ENCODE assay signal across 13 mouse cellular contexts in genomic region chr5:125017332-125017731, GRCm38 (mm10). TPM values are rescaled to one million over a fixed set of nuclear protein-coding genes. Genes with fewer than 3 reads are reported as not detected.
A peak's percentile ranks its signal among the peaks of the same experiment; 100 is the strongest.
DNase-seq lines count a peak whose midpoint lies in the region; ATAC-seq and TF ChIP-seq lines count a peak whose summit lies in the region.
"Had no signal": no experiment of that assay in that cellular context is flagged by ENCODE, and none has a peak within 500 bp of the region (broad histone marks: within the 10 kb centered on the region; RNA-seq: fewer than 3 reads in every experiment).

No protein-coding gene starts in this region.

- no peak for TF ChIP-seq CTCF in hindbrain, postnatal 0 days (IDR thresholded peaks at IDR 0.05; ENCODE audit: low read depth)

- peak; percentile 51 for DNase-seq in hindbrain, postnatal 0 days (ENCODE audit: low spot score)
- peak; percentile 28 for DNase-seq in midbrain, embryonic 14.5 days
- DNase-seq in embryonic facial prominence, embryonic 10.5 days (ENCODE audit: low spot score): peak; percentile 31
- DNase-seq in right cerebral cortex, postnatal 14 days: peak; percentile 61
- no peak for DNase-seq in ovary, postnatal 36 days (ENCODE audit: low spot score)
- DNase-seq in embryo, embryonic 10 days (ENCODE audit: low spot score): no peak
- DNase-seq: heart, adult 2 months; heart, postnatal 36 days; retina, postnatal 1 day had no signal

- no peaks in the 10 kb centered on the region for H3K27me3 ChIP-seq in hindbrain, postnatal 0 days (ENCODE audit: insufficient read depth, low read length)
- no peaks in the 10 kb centered on the region for H3K27me3 ChIP-seq in hindbrain, embryonic 16.5 days (replicated peaks; ENCODE audit: control insufficient read depth, insufficient read depth, low read length)
- H3K27me3 ChIP-seq in midbrain, embryonic 14.5 days (ENCODE audit: control insufficient read depth, insufficient read depth, low read length): no peaks in the 10 kb centered on the region
- H3K27me3 ChIP-seq in midbrain, embryonic 15.5 days (replicated peaks): no peaks in the 10 kb centered on the region
- H3K27me3 ChIP-seq in embryonic facial prominence, embryonic 10.5 days (replicated peaks; ENCODE audit: low read depth, poor library complexity, severe bottlenecking): no peaks in the 10 kb centered on the region
- H3K27me3 ChIP-seq: stomach, embryonic 15.5 days had no signal

- no peak overlapping the region for H3K4me2 ChIP-seq in hindbrain, postnatal 0 days (ENCODE audit: low read depth, low read length)
- H3K4me2 ChIP-seq in hindbrain, embryonic 16.5 days (ENCODE audit: low read length): no peak overlapping the region
- H3K4me2 ChIP-seq in midbrain, embryonic 14.5 days (ENCODE audit: low read length): no peak overlapping the region
- no peak overlapping the region for H3K4me2 ChIP-seq in midbrain, embryonic 15.5 days
- H3K4me2 ChIP-seq: stomach, embryonic 15.5 days had no signal

- ATAC-seq in hindbrain, postnatal 0 days: no peak
- no peak; the same call in 1 of the 2 replicates for ATAC-seq in hindbrain, embryonic 16.5 days
- no peak for ATAC-seq in midbrain, embryonic 14.5 days (ENCODE audit: low FRiP score, low TSS enrichment)
- ATAC-seq in midbrain, embryonic 15.5 days (replicated peaks): no peak

- no peak overlapping the region for H3K9ac ChIP-seq in hindbrain, postnatal 0 days (replicated peaks; ENCODE audit: low read length)
- H3K9ac ChIP-seq in hindbrain, embryonic 16.5 days (ENCODE audit: low read depth, low read length): no peak overlapping the region
- no peak overlapping the region for H3K9ac ChIP-seq in midbrain, embryonic 14.5 days (replicated peaks; ENCODE audit: low read length)
- H3K9ac ChIP-seq in midbrain, embryonic 15.5 days: no peak overlapping the region
- H3K9ac ChIP-seq: stomach, embryonic 15.5 days had no signal

- H3K4me1 ChIP-seq in hindbrain, postnatal 0 days (ENCODE audit: insufficient read depth, low read length): no peaks in the 10 kb centered on the region
- peaks cover 4% of the 10 kb centered on the region; the same call in 1 of the 2 replicates for H3K4me1 ChIP-seq in hindbrain, embryonic 16.5 days (ENCODE audit: control insufficient read depth, insufficient read depth, low read depth, low read length)
- no peaks in the 10 kb centered on the region for H3K4me1 ChIP-seq in midbrain, embryonic 14.5 days (ENCODE audit: control insufficient read depth, insufficient read depth, low read length)
- peaks cover 3% of the 10 kb centered on the region; the same call in 1 of the 2 replicates for H3K4me1 ChIP-seq in midbrain, embryonic 15.5 days
- peaks cover 14% of the 10 kb centered on the region; the same call in 1 of the 2 replicates for H3K4me1 ChIP-seq in embryonic facial prominence, embryonic 10.5 days
- H3K4me1 ChIP-seq: stomach, embryonic 15.5 days had no signal

- H3K9me3 ChIP-seq in hindbrain, postnatal 0 days (ENCODE audit: low read length): no peaks in the 10 kb centered on the region
- no peaks in the 10 kb centered on the region for H3K9me3 ChIP-seq in hindbrain, embryonic 16.5 days (ENCODE audit: control insufficient read depth, low read length)
- H3K9me3 ChIP-seq in midbrain, embryonic 14.5 days (ENCODE audit: control insufficient read depth, low read length): no peaks in the 10 kb centered on the region
- H3K9me3 ChIP-seq in midbrain, embryonic 15.5 days: no peaks in the 10 kb centered on the region
- H3K9me3 ChIP-seq in embryonic facial prominence, embryonic 10.5 days: no peaks in the 10 kb centered on the region
- H3K9me3 ChIP-seq: stomach, embryonic 15.5 days had no signal

- H3K4me3 ChIP-seq in hindbrain, postnatal 0 days (ENCODE audit: low read length): no peak overlapping the region
- no peak overlapping the region for H3K4me3 ChIP-seq in hindbrain, embryonic 16.5 days (ENCODE audit: low read length)
- no peak overlapping the region for H3K4me3 ChIP-seq in midbrain, embryonic 14.5 days (replicated peaks; ENCODE audit: low read depth, low read length)
- H3K4me3 ChIP-seq in midbrain, embryonic 15.5 days: no peak overlapping the region
- no peak overlapping the region for H3K4me3 ChIP-seq in embryonic facial prominence, embryonic 10.5 days
- H3K4me3 ChIP-seq: heart, adult 2 months; stomach, embryonic 15.5 days had no signal

- WGBS in hindbrain, postnatal 0 days: 45% methylated on average over 15 of the region's 15 CpGs
- 53% methylated on average over 15 of the region's 15 CpGs for WGBS in hindbrain, embryonic 16.5 days
- WGBS in midbrain, embryonic 14.5 days: 70% methylated on average over 15 of the region's 15 CpGs
- 66% methylated on average over 15 of the region's 15 CpGs for WGBS in midbrain, embryonic 15.5 days
- WGBS in embryonic facial prominence, embryonic 10.5 days: 74% methylated on average over 15 of the region's 15 CpGs

- H3K27ac ChIP-seq in hindbrain, postnatal 0 days: no peak overlapping the region
- no peak overlapping the region for H3K27ac ChIP-seq in hindbrain, embryonic 16.5 days (ENCODE audit: low read depth, low read length)
- H3K27ac ChIP-seq in midbrain, embryonic 14.5 days (replicated peaks; ENCODE audit: low read depth, low read length): peak overlapping the region; percentile 20; the same call in 1 of the 2 replicates
- H3K27ac ChIP-seq in midbrain, embryonic 15.5 days: no peak overlapping the region
- H3K27ac ChIP-seq in embryonic facial prominence, embryonic 10.5 days (replicated peaks): no peak overlapping the region
- H3K27ac ChIP-seq: heart, adult 2 months; stomach, embryonic 15.5 days had no signal

- peaks cover 34% of the 10 kb centered on the region for H3K36me3 ChIP-seq in hindbrain, postnatal 0 days (ENCODE audit: insufficient read depth, low read length)
- peaks cover 31% of the 10 kb centered on the region for H3K36me3 ChIP-seq in hindbrain, embryonic 16.5 days (ENCODE audit: control insufficient read depth, insufficient read depth, low read length)
- H3K36me3 ChIP-seq in midbrain, embryonic 14.5 days (ENCODE audit: control insufficient read depth, insufficient read depth, low read length): peaks cover 57% of the 10 kb centered on the region
- peaks cover 20% of the 10 kb centered on the region for H3K36me3 ChIP-seq in midbrain, embryonic 15.5 days (replicated peaks)
- peaks cover 99% of the 10 kb centered on the region for H3K36me3 ChIP-seq in embryonic facial prominence, embryonic 10.5 days (replicated peaks)

RNA-seq across cellular contexts. Expression of gene Rflna, which starts 14.3 kb away (rescaled TPM):
- 9.8 and 14.2 TPM in 2 replicates for total RNA-seq in hindbrain, postnatal 0 days (2014; rRNA removed)
- 7.4 and 7.5 TPM in 2 replicates for polyA plus RNA-seq in hindbrain, postnatal 0 days (2015; fragmentation: Nextera tagmentation; extraction: Ambion mirVana)
- 6.8 and 6.9 TPM in 2 replicates for polyA plus RNA-seq in hindbrain, embryonic 16.5 days (2015; fragmentation: Nextera tagmentation; extraction: Ambion mirVana)
- polyA plus RNA-seq in midbrain, embryonic 14.5 days (2014; fragmentation: Nextera tagmentation; extraction: Ambion mirVana): 5.7 and 5.9 TPM in 2 replicates
- 6.7 and 7.9 TPM in 2 replicates for polyA plus RNA-seq in midbrain, embryonic 15.5 days (2015; fragmentation: Nextera tagmentation; extraction: Ambion mirVana)
- 5.1 and 6.9 TPM in 2 replicates for polyA plus RNA-seq in embryonic facial prominence, embryonic 10.5 days (2016; fragmentation: Nextera tagmentation; extraction: Ambion mirVana)
- total RNA-seq: megakaryocyte progenitor cell, adult 5-6 weeks had no signal

Comparison
In these comparisons a context has a peak if more than half of its experiments do, and no peak if none do; other contexts are left out.
1. DNase-seq: peak in hindbrain, postnatal 0 days (single experiment), midbrain, embryonic 14.5 days (single experiment), embryonic facial prominence, embryonic 10.5 days (single experiment) and right cerebral cortex, postnatal 14 days (single experiment); none in ovary, postnatal 36 days (single experiment) and embryo, embryonic 10 days (single experiment).